In genomic region chr4:133857527-133857926, GRCm38 (mm10) we compare ENCODE assay signal across 24 mouse cellular contexts. TPM values are rescaled to one million over a fixed set of nuclear protein-coding genes. Genes with fewer than 3 reads are reported as not detected.
DNase-seq lines count a peak whose midpoint lies in the region; ATAC-seq and TF ChIP-seq lines count a peak whose summit lies in the region.
"Had no signal": no experiment of that assay in that cellular context is flagged by ENCODE, and none has a peak within 500 bp of the region (broad histone marks: within the 10 kb centered on the region; RNA-seq: fewer than 3 reads in every experiment).

No protein-coding gene starts in this region.

- no peaks in the 10 kb centered on the region for H3K9me3 ChIP-seq in lung, postnatal 0 days (ENCODE audit: low read length)
- H3K9me3 ChIP-seq: embryonic facial prominence, embryonic 15.5 days; forebrain, embryonic 15.5 days; hindbrain, embryonic 15.5 days; kidney, embryonic 15.5 days; limb, embryonic 12.5 days; midbrain, embryonic 12.5 days; neural tube, embryonic 15.5 days; stomach, embryonic 15.5 days had no signal

- WGBS in kidney, adult 2 months, result 75% methylated on average over 4 of the region's 4 CpGs
- 68% methylated on average over 4 of the region's 4 CpGs for WGBS in lung, postnatal 0 days

- no peak overlapping the region for H3K4me3 ChIP-seq in kidney, adult 2 months (ENCODE audit: insufficient read depth, low read depth, low read length)
- H3K4me3 ChIP-seq in lung, postnatal 0 days (ENCODE audit: low read depth, low read length), result no peak overlapping the region
- H3K4me3 ChIP-seq: embryonic facial prominence, embryonic 15.5 days; forebrain, embryonic 15.5 days; hindbrain, embryonic 15.5 days; kidney, embryonic 15.5 days; limb, embryonic 12.5 days; midbrain, embryonic 12.5 days; neural tube, embryonic 15.5 days; stomach, embryonic 15.5 days had no signal

- no peaks in the 10 kb centered on the region for H3K27me3 ChIP-seq in kidney, adult 2 months (replicated peaks; ENCODE audit: control insufficient read depth, insufficient read depth, low read length)
- H3K27me3 ChIP-seq in lung, postnatal 0 days (replicated peaks; ENCODE audit: insufficient read depth, low read length), result no peaks in the 10 kb centered on the region
- H3K27me3 ChIP-seq: embryonic facial prominence, embryonic 15.5 days; forebrain, embryonic 15.5 days; hindbrain, embryonic 15.5 days; kidney, embryonic 15.5 days; limb, embryonic 12.5 days; midbrain, embryonic 12.5 days; neural tube, embryonic 15.5 days; stomach, embryonic 15.5 days had no signal

- H3K4me2 ChIP-seq in lung, postnatal 0 days (replicated peaks; ENCODE audit: low read depth, low read length), result no peak overlapping the region
- H3K4me2 ChIP-seq: embryonic facial prominence, embryonic 15.5 days; forebrain, embryonic 15.5 days; heart, embryonic 11.5 days; hindbrain, embryonic 15.5 days; kidney, embryonic 15.5 days; limb, embryonic 12.5 days; midbrain, embryonic 12.5 days; neural tube, embryonic 15.5 days; stomach, embryonic 15.5 days had no signal

- no peak overlapping the region for H3K9ac ChIP-seq in lung, postnatal 0 days (replicated peaks; ENCODE audit: low read depth)
- H3K9ac ChIP-seq: embryonic facial prominence, embryonic 15.5 days; forebrain, embryonic 15.5 days; hindbrain, embryonic 15.5 days; kidney, embryonic 15.5 days; limb, embryonic 12.5 days; midbrain, embryonic 12.5 days; neural tube, embryonic 15.5 days; stomach, embryonic 15.5 days had no signal

- TF ChIP-seq EP300 in lung, postnatal 0 days (IDR thresholded peaks at IDR 0.05), result no peak

- no peak overlapping the region for H3K27ac ChIP-seq in kidney, adult 2 months (ENCODE audit: insufficient read depth, low read depth, low read length)
- no peak overlapping the region for H3K27ac ChIP-seq in lung, postnatal 0 days (ENCODE audit: low read length)
- H3K27ac ChIP-seq: embryonic facial prominence, embryonic 15.5 days; forebrain, embryonic 15.5 days; hindbrain, embryonic 15.5 days; kidney, embryonic 15.5 days; limb, embryonic 12.5 days; macrophage; midbrain, embryonic 12.5 days; neural tube, embryonic 15.5 days; stomach, embryonic 15.5 days had no signal

- no peaks in the 10 kb centered on the region for H3K36me3 ChIP-seq in kidney, adult 2 months (ENCODE audit: control insufficient read depth, insufficient read depth, low read length)
- H3K36me3 ChIP-seq in lung, postnatal 0 days (ENCODE audit: insufficient read depth, low read length), result peaks cover 15% of the 10 kb centered on the region
- H3K36me3 ChIP-seq: forebrain, embryonic 15.5 days had no signal

- no peak for DNase-seq in kidney, adult 2 months
- DNase-seq in kidney, adult 18-20 months, result no peak
- no peak for DNase-seq in lung, postnatal 0 days (ENCODE audit: low spot score)
- DNase-seq in lung, postnatal 14 days, result no peak
- peak; percentile 60 for DNase-seq in A20 (ENCODE audit: low read depth, low spot score)
- DNase-seq in adrenal gland, postnatal 36 days, result no peak
- DNase-seq in frontal cortex, postnatal 25 days (ENCODE audit: low spot score in 2 of 2), result no peak
- DNase-seq: adrenal gland, postnatal 14 days; cerebellum, adult 9-10 months; gastrocnemius, postnatal 14 days; heart, adult 11 months; kidney, postnatal 36 days had no signal

- 0 out of 2 replicates have a peak, but pooled peaks have one; percentile 14 for TF ChIP-seq CTCF in kidney, adult 2 months (conservative IDR thresholded peaks at IDR 0.05; ENCODE audit: insufficient read depth, insufficient read length, low read depth, low read length)
- TF ChIP-seq CTCF in lung, postnatal 0 days (IDR thresholded peaks at IDR 0.05), result 0 out of 2 replicates have a peak, but pooled peaks have one; percentile 13

- no peaks in the 10 kb centered on the region for H3K4me1 ChIP-seq in kidney, adult 2 months (ENCODE audit: control insufficient read depth, insufficient read depth, low read length)
- H3K4me1 ChIP-seq in lung, postnatal 0 days (ENCODE audit: insufficient read depth, low read depth, low read length), result no peaks in the 10 kb centered on the region
- H3K4me1 ChIP-seq: embryonic facial prominence, embryonic 15.5 days; forebrain, embryonic 15.5 days; hindbrain, embryonic 15.5 days; kidney, embryonic 15.5 days; limb, embryonic 12.5 days; midbrain, embryonic 12.5 days; stomach, embryonic 15.5 days had no signal

- no peak for TF ChIP-seq POLR2A in kidney, adult 2 months (IDR thresholded peaks at IDR 0.05; ENCODE audit: low read depth, low read length)

- ATAC-seq in lung, postnatal 0 days, result no peak
- ATAC-seq in megakaryocyte, adult 5-6 weeks (ENCODE audit: poor library complexity, severe bottlenecking), result peak; percentile 57
- ATAC-seq: forebrain, embryonic 15.5 days; intestine, embryonic 16.5 days had no signal

RNA-seq across cellular contexts. Expression of gene Rps6ka1, which starts 30.1 kb away (rescaled TPM):
- polyA plus RNA-seq in kidney, adult 2 months (2012; rRNA removed), result 29.4 and 30.9 TPM in 2 replicates
- 36.2 and 38.0 TPM in 2 replicates for polyA plus RNA-seq in lung, postnatal 0 days (2015; fragmentation: Nextera tagmentation; extraction: Ambion mirVana)
- 109 and 112 TPM in 2 replicates for total RNA-seq in megakaryocyte, adult 5-6 weeks (2015)
- 156 and 160 TPM in 2 replicates for total RNA-seq in megakaryocyte, adult 5-6 weeks (2017)
- total RNA-seq in adrenal gland, postnatal 36 days (2021), result 10 to 100 TPM; 13.6 to 18.1 TPM

Comparison
In these comparisons a context has a peak if more than half of its experiments do, and no peak if none do; other contexts are left out.
1. RNA of gene Rps6ka1, which starts 30.1 kb away (total RNA-seq): 109 to 160 TPM in megakaryocyte, adult 5-6 weeks; 13.6 to 18.1 TPM in adrenal gland, postnatal 36 days; every median in the first group is over 4 times any median in the second.